Mouse (Mus musculus) heart, postnatal 0 days (tissue): Measurements from ENCODE around the gene Gsto1. TPM values are rescaled to one million over a fixed set of nuclear protein-coding genes. Genes with fewer than 3 reads are reported as not detected.

ENCODE experiments used
- ATAC-seq: fragments of 200-750 bp; cut with Nextera tagmentation; 2 replicates; pipeline ENCODE4 v1.8.0; 2017; ENCODE audit warnings: low read depth, moderate number of reproducible peaks, moderate library complexity; ENCODE audit not compliant: insufficient read depth
- DNase-seq: peaks from one replicate; pipeline ENCODE4 v3.0.0-alpha.2; 2016; ENCODE audit warnings: low spot score
- H3K27ac ChIP-seq: fragments of 300-500 bp; sonication (generic); 2 replicates; pipeline ENCODE4 v1.5.1; 2014; ENCODE audit warnings: low read depth, mild to moderate bottlenecking
- H3K27me3 ChIP-seq: fragments of 300-500 bp; sonication (generic); 2 replicates; pipeline ENCODE4 v1.6.1; 2014; ENCODE audit warnings: low read length, mixed read lengths; ENCODE audit not compliant: control insufficient read depth, insufficient read depth
- H3K36me3 ChIP-seq: fragments of 300-500 bp; sonication (generic); replicated peaks from 2 replicates; pipeline ENCODE4 v1.6.1; 2014; ENCODE audit warnings: low read length, mixed read lengths; ENCODE audit not compliant: control insufficient read depth, insufficient read depth
- H3K4me1 ChIP-seq: fragments of 300-500 bp; sonication (generic); 2 replicates; pipeline ENCODE4 v1.6.1; 2014; ENCODE audit warnings: antibody characterized with exemption; ENCODE audit not compliant: control insufficient read depth, insufficient read depth
- H3K4me2 ChIP-seq: fragments of 300-500 bp; sonication (generic); 2 replicates; pipeline ENCODE4 v1.6.1; 2014; ENCODE audit warnings: low read depth, mild to moderate bottlenecking, low read length, moderate library complexity
- H3K4me3 ChIP-seq: fragments of 300-500 bp; sonication (generic); 2 replicates; pipeline ENCODE4 v1.5.1; 2014; ENCODE audit warnings: low read depth, low read length
- H3K9ac ChIP-seq: fragments of 300-500 bp; sonication (generic); replicated peaks from 2 replicates; pipeline ENCODE4 v1.6.1; 2014; ENCODE audit warnings: low read depth, low read length, mixed read lengths
- H3K9me3 ChIP-seq: fragments of 300-500 bp; sonication (generic); replicated peaks from 2 replicates; pipeline ENCODE4 v1.6.1; 2016; ENCODE audit warnings: low read length; ENCODE audit not compliant: control insufficient read depth
- CTCF ChIP-seq: IDR thresholded peaks from 2 replicates; pipeline ENCODE4 v1.5.1; 2016; ENCODE audit warnings: antibody characterized with exemption, control low read depth, low read depth
- EP300 ChIP-seq: IDR thresholded peaks from 2 replicates; pipeline ENCODE4 v1.6.1; 2016; ENCODE audit warnings: antibody characterized with exemption, low read depth
- WGBS: fragments of 180-500 bp; shearing (Covaris S2); extraction: QIAGEN DNeasy Blood & Tissue Kit; methylation state at CpG from one replicate; pipeline ENCODE4 v1.1.7; 2014; 5-methylcytosine and 5-hydroxymethylcytosine counted together
- polyA plus RNA-seq: library from polyadenylated mRNA; unstranded; fragments of >200 nt; fragmentation: Nextera tagmentation; extraction: Ambion mirVana; gene quantifications from 2 replicates; pipeline ENCODE4 v1.2.1, GENCODE M21; 2015
- total RNA-seq: library from RNA; depleted of rRNA; stranded (reverse); fragments of >200 nt; gene quantifications from 2 replicates; pipeline ENCODE4 v1.2.3, GENCODE M21; 2014; ENCODE audit warnings: low replicate concordance; rRNA removed

The Gsto1 gene
- total and polyA plus RNA-seq, 2 experiments from 2014 or later: 127 to 146 TPM

DNA sequence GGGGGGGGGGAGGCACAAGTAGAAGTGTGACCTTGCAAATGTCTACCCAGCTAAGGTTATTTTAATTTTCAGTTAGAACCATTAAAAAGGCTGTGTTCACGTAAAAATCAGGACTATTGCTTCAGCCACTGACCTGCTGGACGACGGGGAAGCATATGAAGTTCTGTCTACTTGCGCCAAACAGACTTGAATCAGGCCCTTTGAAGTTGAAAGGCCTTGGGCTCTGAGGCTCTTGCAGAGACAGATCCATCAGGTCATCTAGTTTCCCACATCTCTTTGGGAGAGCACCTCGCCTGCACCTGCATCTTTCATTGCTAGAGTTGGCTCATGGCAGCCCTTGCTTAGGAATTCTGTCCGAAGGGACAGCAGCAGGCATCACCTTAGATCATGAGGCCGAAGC lies 58.6 kb downstream of the Gsto1 start:
- Histone ChIP-seq H3K4me2 (no peak overlapping the region), H3K27me3 (no peaks in the 10 kb centered on the region), H3K36me3 (peaks cover 16% of the 10 kb centered on the region; the same call in 1 of the 2 replicates), H3K4me1 (peaks cover 34% of the 10 kb centered on the region), H3K9me3 (no peaks in the 10 kb centered on the region), H3K9ac (no peak overlapping the region), H3K27ac (no peak overlapping the region), H3K4me3 (no peak overlapping the region)
- 92% methylated on average over 7 of the region's 7 CpGs for WGBS
- TF ChIP-seq CTCF (no peak), EP300 (no peak)
- no peak for DNase-seq
- no peak for ATAC-seq

DNA sequence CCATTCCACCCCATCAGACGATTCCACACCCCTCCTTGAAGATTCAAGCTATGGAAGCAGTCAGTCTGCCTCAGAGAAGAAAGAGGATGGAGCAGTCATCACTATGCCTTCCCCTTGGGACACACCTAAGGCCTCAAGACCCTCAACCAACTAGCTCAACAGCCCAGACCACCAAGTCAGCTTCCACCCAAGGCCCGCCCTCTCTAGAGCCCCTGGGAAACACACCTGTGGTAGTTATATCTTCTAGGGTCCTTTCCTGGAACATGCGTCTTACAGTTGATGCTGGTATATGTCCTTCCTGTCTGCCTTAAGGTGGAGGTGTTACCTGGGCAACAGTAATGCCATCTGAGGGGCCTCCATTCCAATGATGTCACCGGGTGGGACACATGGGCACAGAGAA lies 59.4 kb downstream of the Gsto1 start:
- H3K27ac ChIP-seq: no peak overlapping the region
- peaks cover 25% of the 10 kb centered on the region for H3K4me1 ChIP-seq
- no peak overlapping the region for H3K4me3 ChIP-seq
- no peak overlapping the region for H3K4me2 ChIP-seq
- TF ChIP-seq CTCF (no peak), EP300 (no peak)
- peaks cover 16% of the 10 kb centered on the region; the same call in 1 of the 2 replicates for H3K36me3 ChIP-seq
- ATAC-seq (no peak), DNase-seq (no peak)
- no peaks in the 10 kb centered on the region for H3K9me3 ChIP-seq
- no peaks in the 10 kb centered on the region for H3K27me3 ChIP-seq
- 94% methylated on average over 4 of the region's 4 CpGs for WGBS
- no peak overlapping the region for H3K9ac ChIP-seq

Other genes with a start within 250 kb of the Gsto1 start
- gene Col17a1, start 162.9 kb upstream of the Gsto1 start, total RNA-seq: 2.0 TPM in 1 of 2 replicates, not detected in the other
- 0.26 and 0.27 TPM in 2 replicates for gene Col17a1, start 162.9 kb upstream of the Gsto1 start, polyA plus RNA-seq
- 61.9 and 62.1 TPM in 2 replicates for gene Sfr1, start 123.3 kb upstream of the Gsto1 start, total RNA-seq
- 151 and 175 TPM in 2 replicates for gene Sfr1, start 123.3 kb upstream of the Gsto1 start, polyA plus RNA-seq
- 11.4 TPM in 1 of 2 replicates, not detected in the other for gene Gsto2, start 10.6 kb downstream of the Gsto1 start, total RNA-seq
- 1.7 and 2.1 TPM in 2 replicates for gene Gsto2, start 10.6 kb downstream of the Gsto1 start, polyA plus RNA-seq
- 0.08 TPM in 1 of 2 replicates, not detected in the other for gene Cfap43, start 64.3 kb downstream of the Gsto1 start, total RNA-seq
- gene Cfap43, start 64.3 kb downstream of the Gsto1 start, polyA plus RNA-seq: 0.15 and 0.43 TPM in 2 replicates
- gene Itprip, start 64.3 kb downstream of the Gsto1 start, total RNA-seq: 27.2 and 30.1 TPM in 2 replicates
- gene Itprip, start 64.3 kb downstream of the Gsto1 start, polyA plus RNA-seq: 9.5 and 10.5 TPM in 2 replicates
- not detected in 2 replicates for gene Cfap58, start 82.7 kb downstream of the Gsto1 start, total RNA-seq
- gene Cfap58, start 82.7 kb downstream of the Gsto1 start, polyA plus RNA-seq: 0.04 and 0.18 TPM in 2 replicates